Mouse (Mus musculus) thymus, adult 2 months (tissue): ENCODE measurements around the gene Spata17. TPM values are rescaled to one million over a fixed set of nuclear protein-coding genes. Genes with fewer than 3 reads are reported as not detected.

Experiments
- DNase-seq: peaks from one replicate; pipeline ENCODE4 v3.0.0; 2021
- H3K27ac ChIP-seq: fragments of 200-500 bp; 2 replicates; pipeline ENCODE4 v1.5.1; 2012; ENCODE audit warnings: low read length, control low read depth; ENCODE audit not compliant: control insufficient read depth, insufficient read depth
- H3K27me3 ChIP-seq: fragments of 200-500 bp; 2 replicates; pipeline ENCODE4 v1.6.1; 2012; ENCODE audit warnings: mild to moderate bottlenecking, low read length, moderate library complexity, mixed read lengths; ENCODE audit not compliant: control insufficient read depth, insufficient read depth
- H3K36me3 ChIP-seq: fragments of 200-500 bp; 2 replicates; pipeline ENCODE4 v1.6.1; 2012; ENCODE audit warnings: mild to moderate bottlenecking, low read length, moderate library complexity; ENCODE audit not compliant: control insufficient read depth, insufficient read depth
- H3K4me1 ChIP-seq: fragments of 200-500 bp; replicated peaks from 2 replicates; pipeline ENCODE4 v1.6.1; 2012; ENCODE audit warnings: low read length; ENCODE audit not compliant: control insufficient read depth, insufficient read depth
- H3K4me3 ChIP-seq: fragments of 200-500 bp; 2 replicates; pipeline ENCODE4 v1.5.1; 2012; ENCODE audit warnings: mild to moderate bottlenecking, low read length, control low read depth, moderate library complexity; ENCODE audit not compliant: control insufficient read depth, insufficient read depth
- CTCF ChIP-seq: fragments of 200-500 bp; IDR thresholded peaks from 2 replicates; pipeline ENCODE4 v1.5.1; 2012; ENCODE audit warnings: mild to moderate bottlenecking, control low read depth, low read length, moderate library complexity, borderline replicate concordance; ENCODE audit not compliant: control insufficient read depth, poor library complexity, insufficient read depth; ENCODE audit errors: extremely low read depth
- POLR2A ChIP-seq: fragments of 200-500 bp; IDR thresholded peaks from 2 replicates; pipeline ENCODE4 v1.6.1; 2012; ENCODE audit warnings: mild to moderate bottlenecking, low read length, control low read depth, moderate library complexity; ENCODE audit not compliant: control insufficient read depth, poor library complexity, insufficient read depth; ENCODE audit errors: extremely low read depth
- WGBS: fragments of 180-500 bp; shearing (Covaris S2); methylation state at CpG from one replicate; pipeline ENCODE4 v1.1.7; 2018; 5-methylcytosine and 5-hydroxymethylcytosine counted together
- polyA plus RNA-seq: library from polyadenylated mRNA; depleted of rRNA; stranded (reverse); fragments of >200 nt; gene quantifications from 2 replicates; pipeline ENCODE4 v1.2.3, GENCODE M21; 2012

Spata17 gene
- polyA plus RNA-seq, 1 experiment: 0.05 TPM

DNA sequence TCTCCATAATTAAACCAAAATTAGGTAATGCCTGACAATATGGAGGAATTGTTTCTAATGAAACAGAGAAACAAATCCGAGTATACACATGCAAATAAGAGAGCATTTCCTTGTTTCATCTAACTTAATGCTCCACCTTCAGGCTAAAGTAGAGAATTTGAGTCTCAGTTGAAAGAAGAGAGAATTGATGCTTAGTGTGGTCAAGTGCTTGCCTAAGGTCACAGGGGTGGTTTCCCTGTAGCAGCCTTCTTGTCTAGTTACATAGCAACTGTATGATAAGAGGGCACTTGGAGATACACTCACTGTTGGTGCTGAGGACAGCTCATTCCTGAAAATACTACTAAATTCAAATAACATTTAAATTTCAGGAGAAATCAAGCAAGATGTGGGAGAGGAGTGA is 36.7 kb downstream of the Spata17 start:
- WGBS: 83% methylated on average over 1 of the region's 1 CpGs
- no peak overlapping the region for H3K27ac ChIP-seq
- H3K27me3 ChIP-seq: no peaks in the 10 kb centered on the region
- H3K4me3 ChIP-seq: no peak overlapping the region
- no peaks in the 10 kb centered on the region for H3K36me3 ChIP-seq
- no peaks in the 10 kb centered on the region for H3K4me1 ChIP-seq
- DNase-seq: no peak
- TF ChIP-seq POLR2A (no peak), CTCF (no peak)

DNA sequence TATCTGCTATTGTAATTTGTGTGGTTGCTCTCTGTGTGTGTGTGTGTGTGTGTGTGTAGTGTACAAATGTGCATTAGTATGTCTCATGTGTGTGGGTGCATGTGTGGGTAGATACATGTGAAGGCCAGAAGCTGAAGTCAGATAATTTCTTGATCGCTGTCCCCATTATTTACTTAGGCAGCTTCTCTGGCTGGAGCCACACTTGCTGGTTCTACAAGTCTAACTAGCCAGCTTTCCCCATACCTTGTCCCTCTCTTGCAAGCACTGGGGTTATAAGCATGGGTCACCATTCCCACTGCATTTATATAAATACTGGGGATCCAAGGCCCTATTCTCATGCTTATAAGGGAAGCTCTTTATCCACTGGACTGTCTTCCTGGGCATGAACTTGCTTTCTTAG is 39.3 kb downstream of the Spata17 start:
- Histone ChIP-seq H3K4me1 (no peaks in the 10 kb centered on the region), H3K4me3 (no peak overlapping the region), H3K27ac (no peak overlapping the region), H3K27me3 (no peaks in the 10 kb centered on the region), H3K36me3 (no peaks in the 10 kb centered on the region)
- WGBS: 96% methylated on average over 1 of the region's 1 CpGs
- TF ChIP-seq POLR2A: no peak
- TF ChIP-seq CTCF: no peak
- no peak for DNase-seq

DNA sequence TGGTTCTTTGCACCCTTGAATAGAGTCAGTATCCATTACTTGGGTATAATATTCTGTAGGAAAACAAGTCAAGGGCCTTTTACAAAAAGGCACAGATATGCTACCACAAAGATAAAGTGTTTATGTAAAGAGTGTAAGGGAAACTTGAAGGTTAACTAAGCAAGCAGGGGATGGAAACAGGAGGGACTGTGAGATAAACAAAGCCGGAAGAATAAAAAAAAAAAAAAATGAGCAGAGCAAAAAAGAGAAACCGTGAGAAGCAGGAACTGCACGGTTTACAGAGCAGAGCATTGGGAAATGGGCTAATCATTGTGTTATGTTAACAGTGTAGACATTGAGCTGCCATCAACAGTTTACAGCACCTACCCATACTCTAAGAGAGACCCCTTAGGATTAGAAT is 44.9 kb downstream of the Spata17 start:
- H3K27me3 ChIP-seq: no peaks in the 10 kb centered on the region
- H3K27ac ChIP-seq: no peak overlapping the region
- TF ChIP-seq CTCF: no peak
- no peak for TF ChIP-seq POLR2A
- 47% methylated on average over 3 of the region's 3 CpGs for whole genome bisulfite sequencing
- no peak overlapping the region for H3K4me3 ChIP-seq
- H3K36me3 ChIP-seq: no peaks in the 10 kb centered on the region
- H3K4me1 ChIP-seq: no peaks in the 10 kb centered on the region
- no peak for DNase-seq

GRCm38 (mm10) chr1:187169646-187170045 is 45.6 kb downstream of the Spata17 start:
- Histone ChIP-seq H3K27me3 (no peaks in the 10 kb centered on the region), H3K4me3 (no peak overlapping the region), H3K4me1 (no peaks in the 10 kb centered on the region), H3K27ac (no peak overlapping the region), H3K36me3 (no peaks in the 10 kb centered on the region)
- TF ChIP-seq CTCF: no peak
- TF ChIP-seq POLR2A: no peak
- WGBS: 93% methylated on average over 7 of the region's 7 CpGs
- DNase-seq: no peak

DNA sequence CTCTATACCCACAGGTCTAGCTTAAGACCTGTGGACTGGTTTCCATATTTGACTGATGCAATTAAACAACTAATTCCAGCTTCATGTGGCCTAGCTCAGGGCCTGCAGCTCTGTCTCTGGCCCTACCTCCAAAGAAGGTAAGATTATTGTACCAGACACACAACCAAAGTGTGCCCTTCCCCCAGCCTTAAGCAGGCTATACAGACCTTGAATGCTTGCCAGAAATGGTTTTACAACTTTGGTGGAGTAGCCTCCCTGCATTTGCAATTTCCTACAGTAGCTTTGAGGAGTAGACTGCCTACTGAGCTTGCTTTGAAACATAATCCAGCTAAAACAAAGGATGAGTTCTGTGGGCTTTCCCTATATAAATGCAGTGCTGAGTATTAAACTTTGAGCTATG is 51.7 kb downstream of the Spata17 start:
- H3K27ac ChIP-seq: no peak overlapping the region
- H3K27me3 ChIP-seq: no peaks in the 10 kb centered on the region
- no peaks in the 10 kb centered on the region; the same call in 1 of the 2 replicates for H3K4me1 ChIP-seq
- no peak for TF ChIP-seq POLR2A
- TF ChIP-seq CTCF: no peak
- no peak overlapping the region for H3K4me3 ChIP-seq
- no peaks in the 10 kb centered on the region for H3K36me3 ChIP-seq
- DNase-seq: no peak

DNA sequence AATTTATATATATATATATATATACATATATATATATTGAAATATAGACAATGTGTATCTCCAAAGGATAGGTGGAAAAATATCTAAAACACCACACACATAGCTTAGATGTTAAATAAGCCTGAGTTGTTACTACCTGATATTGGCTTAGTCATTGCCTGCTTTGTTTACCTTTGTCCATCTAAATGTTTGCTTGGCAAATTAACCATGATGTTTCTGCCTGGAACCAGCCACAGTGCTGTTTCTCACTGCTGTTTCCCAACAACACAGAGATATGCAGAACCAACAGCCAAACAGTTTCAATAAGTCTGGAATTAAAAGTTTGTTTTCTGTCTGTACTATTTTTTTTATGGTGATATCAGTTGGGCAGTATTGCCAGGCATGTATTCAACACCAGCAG is 59.6 kb downstream of the Spata17 start:
- Histone ChIP-seq H3K4me1 (no peaks in the 10 kb centered on the region; the same call in 1 of the 2 replicates), H3K4me3 (no peak overlapping the region), H3K27me3 (no peaks in the 10 kb centered on the region), H3K36me3 (no peaks in the 10 kb centered on the region), H3K27ac (no peak overlapping the region)
- DNase-seq: no peak
- TF ChIP-seq POLR2A (no peak), CTCF (no peak)

DNA sequence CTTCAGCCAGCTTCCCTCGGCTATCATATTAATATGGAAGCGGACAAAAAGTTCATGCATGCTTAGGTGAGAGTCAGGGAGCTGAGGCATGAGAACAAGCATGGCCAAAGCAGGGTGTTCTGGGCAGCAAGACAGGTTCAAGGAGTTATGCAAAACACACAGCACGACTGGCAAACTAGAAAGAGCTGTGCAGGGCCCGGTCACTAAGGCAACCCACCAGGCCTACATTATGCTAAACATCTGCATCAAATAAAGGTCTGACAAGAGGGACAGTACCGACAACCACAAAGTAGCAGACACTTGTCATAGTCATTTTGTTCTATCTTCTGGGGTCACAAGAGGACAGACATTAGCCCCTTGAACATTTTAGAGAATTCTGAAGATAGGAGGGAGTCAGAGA is 61.6 kb downstream of the Spata17 start:
- DNase-seq: no peak
- no peak overlapping the region for H3K27ac ChIP-seq
- no peak overlapping the region for H3K4me3 ChIP-seq
- 85% methylated on average over 5 of the region's 5 CpGs for WGBS
- TF ChIP-seq CTCF: no peak
- TF ChIP-seq POLR2A: no peak
- H3K36me3 ChIP-seq: no peaks in the 10 kb centered on the region
- H3K27me3 ChIP-seq: no peaks in the 10 kb centered on the region
- H3K4me1 ChIP-seq: no peaks in the 10 kb centered on the region
